Mouse (Mus musculus) spleen, adult 18-20 months (tissue): Measurements from ENCODE around the gene Lyrm9.

Source experiments
- DNase-seq, 2 experiments: peaks; one replicate each; pipeline ENCODE4 v3.0.0; 2022; ENCODE audit warnings: mixed read lengths in 2 of 2

Lyrm9 gene

GRCm38 (mm10) chr11:78815986-78816792 is 10.2 kb upstream of the Lyrm9 start:
- no peak for DNase-seq

- DNase-seq: no peak
Measured at GRCm38 (mm10) chr11:78817311-78818022, 8.9 kb upstream of the Lyrm9 start.

- no peak for DNase-seq
Measured at GRCm38 (mm10) chr11:78820337-78821000, 5.9 kb upstream of the Lyrm9 start.

GRCm38 (mm10) chr11:78822792-78823498 is 3.4 kb upstream of the Lyrm9 start:
- DNase-seq: peak in 1 of 2 experiments; percentile 62

- no peak for DNase-seq
Measured at GRCm38 (mm10) chr11:78827546-78827945, 1.2 kb downstream of the Lyrm9 start.

GRCm38 (mm10) chr11:78828386-78828785 is 2.0 kb downstream of the Lyrm9 start:
- DNase-seq: no peak

GRCm38 (mm10) chr11:78829373-78829772 is 3.0 kb downstream of the Lyrm9 start:
- DNase-seq: no peak

- no peak for DNase-seq
Measured at GRCm38 (mm10) chr11:78830180-78830579, 3.8 kb downstream of the Lyrm9 start.

GRCm38 (mm10) chr11:78831716-78832115 is 5.3 kb downstream of the Lyrm9 start:
- no peak for DNase-seq

- no peak for DNase-seq
Measured at GRCm38 (mm10) chr11:78832117-78832726, 5.8 kb downstream of the Lyrm9 start.

GRCm38 (mm10) chr11:78832816-78833314 is 6.5 kb downstream of the Lyrm9 start:
- no peak for DNase-seq

GRCm38 (mm10) chr11:78836486-78836885 is 10.1 kb downstream of the Lyrm9 start:
- no peak for DNase-seq

- peak in 1 of 2 experiments; percentile 69 for DNase-seq
Measured at GRCm38 (mm10) chr11:78837989-78838388, 11.6 kb downstream of the Lyrm9 start.

GRCm38 (mm10) chr11:78839491-78839890 is 13.1 kb downstream of the Lyrm9 start:
- no peak for DNase-seq

- DNase-seq: no peak
Measured at GRCm38 (mm10) chr11:78840141-78840540, 13.8 kb downstream of the Lyrm9 start.

- DNase-seq: no peak
Measured at GRCm38 (mm10) chr11:78841987-78842386, 15.6 kb downstream of the Lyrm9 start.

GRCm38 (mm10) chr11:78846620-78847019 is 20.2 kb downstream of the Lyrm9 start:
- DNase-seq: no peak

GRCm38 (mm10) chr11:78847884-78848848 is 21.8 kb downstream of the Lyrm9 start:
- no peak for DNase-seq

GRCm38 (mm10) chr11:78849859-78850258 is 23.5 kb downstream of the Lyrm9 start:
- no peak for DNase-seq

- no peak for DNase-seq
Measured at GRCm38 (mm10) chr11:78851216-78851870, 25.0 kb downstream of the Lyrm9 start.
